Comparison of ENCODE assay signal across 8 mouse cellular contexts in the genomic region with DNA sequence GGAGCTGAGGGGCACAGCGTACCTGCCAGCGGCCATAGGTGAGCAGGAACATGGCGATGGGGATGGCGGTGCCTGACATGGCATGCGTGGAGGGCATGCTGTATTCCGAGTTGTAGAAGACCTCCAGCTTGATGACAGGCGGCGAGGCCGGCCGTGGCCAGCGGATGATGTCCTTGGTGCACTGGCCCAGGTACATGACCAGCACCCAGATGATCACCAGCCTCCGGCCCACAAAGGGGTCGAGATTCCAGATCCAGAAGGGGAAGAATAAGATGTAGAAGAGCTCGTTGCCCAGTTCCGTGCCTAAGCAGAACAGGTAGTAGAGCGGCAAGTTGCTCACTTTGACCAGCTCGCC. TPM values are rescaled to one million over a fixed set of nuclear protein-coding genes. Genes with fewer than 3 reads are reported as not detected.
DNase-seq lines count a peak whose midpoint lies in the region; ATAC-seq and TF ChIP-seq lines count a peak whose summit lies in the region.

No protein-coding gene starts in this region.

- no peaks in the 10 kb centered on the region for H3K36me3 ChIP-seq in heart, embryonic 12.5 days
- no peaks in the 10 kb centered on the region for H3K36me3 ChIP-seq in limb, embryonic 11.5 days (ENCODE audit: control insufficient read depth, insufficient read depth, low read length)
- H3K36me3 ChIP-seq in midbrain, embryonic 14.5 days (ENCODE audit: control insufficient read depth, insufficient read depth, low read length): no peaks in the 10 kb centered on the region

- H3K27ac ChIP-seq in gastrocnemius, adult 2 months: peak overlapping the region; percentile 94
- H3K27ac ChIP-seq in heart, embryonic 12.5 days (ENCODE audit: poor library complexity, severe bottlenecking): peak overlapping the region; percentile 79
- no peak overlapping the region for H3K27ac ChIP-seq in limb, embryonic 11.5 days (replicated peaks; ENCODE audit: low read depth, low read length)
- peak overlapping the region; percentile 81 for H3K27ac ChIP-seq in midbrain, embryonic 14.5 days (replicated peaks; ENCODE audit: low read depth, low read length)

- no peaks in the 10 kb centered on the region for H3K9me3 ChIP-seq in heart, embryonic 12.5 days (replicated peaks)
- H3K9me3 ChIP-seq in limb, embryonic 11.5 days (ENCODE audit: control insufficient read depth, low read length): no peaks in the 10 kb centered on the region
- H3K9me3 ChIP-seq in midbrain, embryonic 14.5 days (ENCODE audit: control insufficient read depth, low read length): no peaks in the 10 kb centered on the region

- under 1% methylated on average over 17 of the region's 17 CpGs for WGBS in heart, embryonic 12.5 days
- under 1% methylated on average over 17 of the region's 17 CpGs for WGBS in limb, embryonic 11.5 days
- 4% methylated on average over 17 of the region's 17 CpGs for WGBS in midbrain, embryonic 14.5 days

- 0 out of 2 replicates have a peak, but pooled peaks have one; percentile 4 for ATAC-seq in heart, embryonic 12.5 days (ENCODE audit: insufficient number of reproducible peaks, low FRiP score)
- no peak for ATAC-seq in limb, embryonic 11.5 days (ENCODE audit: insufficient number of reproducible peaks, low FRiP score, low TSS enrichment, low read depth)
- peak; percentile 37; the same call in 1 of the 2 replicates for ATAC-seq in midbrain, embryonic 14.5 days (ENCODE audit: low FRiP score, low TSS enrichment)

- intact Hi-C loops in gastrocnemius, adult 2 months (cut with DNase I): loop anchor here (1.0 kb wide), 1 partner anchor 66 kb away; a partner anchor contains a TSS

- H3K9ac ChIP-seq in heart, embryonic 12.5 days: peak overlapping the region; percentile 92
- peak overlapping the region; percentile 90 for H3K9ac ChIP-seq in limb, embryonic 11.5 days (ENCODE audit: low read length)
- H3K9ac ChIP-seq in midbrain, embryonic 14.5 days (replicated peaks; ENCODE audit: low read length): peak overlapping the region; percentile 86

- H3K4me2 ChIP-seq in heart, embryonic 12.5 days: peak overlapping the region; percentile 98
- H3K4me2 ChIP-seq in limb, embryonic 11.5 days (ENCODE audit: low read depth, severe bottlenecking): peak overlapping the region; percentile 96
- peak overlapping the region; percentile 93 for H3K4me2 ChIP-seq in midbrain, embryonic 14.5 days (ENCODE audit: low read length)

- no peaks in the 10 kb centered on the region for H3K27me3 ChIP-seq in heart, embryonic 12.5 days (replicated peaks)
- no peaks in the 10 kb centered on the region for H3K27me3 ChIP-seq in limb, embryonic 11.5 days (ENCODE audit: control insufficient read depth, insufficient read depth, low read length)
- H3K27me3 ChIP-seq in midbrain, embryonic 14.5 days (ENCODE audit: control insufficient read depth, insufficient read depth, low read length): no peaks in the 10 kb centered on the region

- no peak for DNase-seq in gastrocnemius, adult 2 months
- DNase-seq in gastrocnemius, adult 18-20 months (ENCODE audit: low spot score): no peak
- DNase-seq in CD4-positive helper T cell, adult 2 months (ENCODE audit: low read depth, low spot score): peak; percentile 50
- peak; percentile 35 for DNase-seq in c-Kit-negative CD71-positive TER-119-positive erythroid progenitor cells, embryonic 14.5 days (ENCODE audit: low read depth, low spot score)
- DNase-seq in limb, embryonic 11.5 days (ENCODE audit: low spot score): no peak
- no peak for DNase-seq in midbrain, embryonic 14.5 days
- peak; percentile 51 for DNase-seq in thymus, postnatal 25 days

- H3K4me3 ChIP-seq in gastrocnemius, adult 2 months: peak overlapping the region; percentile 94
- H3K4me3 ChIP-seq in heart, embryonic 12.5 days: peak overlapping the region; percentile 76
- peak overlapping the region; percentile 68 for H3K4me3 ChIP-seq in limb, embryonic 11.5 days (ENCODE audit: low read depth, low read length)
- peak overlapping the region; percentile 82 for H3K4me3 ChIP-seq in midbrain, embryonic 14.5 days (replicated peaks; ENCODE audit: low read depth, low read length)

- no peak for TF ChIP-seq CTCF in gastrocnemius, adult 2 months (IDR thresholded peaks at IDR 0.05)

- H3K4me1 ChIP-seq in heart, embryonic 12.5 days (replicated peaks): peaks cover 10% of the 10 kb centered on the region; the same call in 1 of the 2 replicates
- 0 out of 2 replicates have a peak, but pooled peaks cover 4% of the 10 kb centered on the region for H3K4me1 ChIP-seq in limb, embryonic 11.5 days (ENCODE audit: control insufficient read depth, insufficient read depth, low read length)
- H3K4me1 ChIP-seq in midbrain, embryonic 14.5 days (ENCODE audit: control insufficient read depth, insufficient read depth, low read length): peaks cover 14% of the 10 kb centered on the region

RNA-seq across cellular contexts. Expression of a gene that starts 0.7 kb away (rescaled TPM):
- 10 to 100 TPM; 15.9 to 16.5 TPM for total RNA-seq in gastrocnemius, adult 2 months (2021)
- total RNA-seq in gastrocnemius, adult 18-20 months (2021): 10 to 100 TPM; 12.0 to 13.4 TPM
- polyA plus RNA-seq in heart, embryonic 12.5 days (2016; fragmentation: Nextera tagmentation; extraction: Ambion mirVana): 24.0 and 25.4 TPM in 2 replicates
- polyA plus RNA-seq in limb, embryonic 11.5 days (2014; fragmentation: Nextera tagmentation; extraction: Ambion mirVana): 11.5 and 12.0 TPM in 2 replicates
- polyA plus RNA-seq in midbrain, embryonic 14.5 days (2014; fragmentation: Nextera tagmentation; extraction: Ambion mirVana): 12.6 and 14.6 TPM in 2 replicates

Comparison
In these comparisons a context has a peak if more than half of its experiments do, and no peak if none do; other contexts are left out.
1. DNase-seq: peak in CD4-positive helper T cell, adult 2 months (single experiment), c-Kit-negative CD71-positive TER-119-positive erythroid progenitor cells, embryonic 14.5 days (single experiment) and thymus, postnatal 25 days (single experiment); none in gastrocnemius, adult 2 months (single experiment), gastrocnemius, adult 18-20 months (single experiment), limb, embryonic 11.5 days (single experiment) and midbrain, embryonic 14.5 days (single experiment).
2. Peak in every context shown above with its lines, with median percentiles within 50 percentile points of each other: H3K4me3 ChIP-seq, H3K4me2 ChIP-seq and H3K9ac ChIP-seq.